Mouse (Mus musculus) limb, embryonic 15.5 days (tissue): ENCODE results near the gene Gm5414. TPM values are rescaled to one million over a fixed set of nuclear protein-coding genes. Genes with fewer than 3 reads are reported as not detected.

Source experiments
- microRNA-seq: library from miRNA; unstranded; fragments of <30 nt; microRNA quantifications from one replicate; pipeline ENCODE4, GENCODE M21; 2016
- polyA plus RNA-seq: library from polyadenylated mRNA; unstranded; fragments of >200 nt; fragmentation: Nextera tagmentation; extraction: Ambion mirVana; gene quantifications from 2 replicates; pipeline ENCODE4 v1.2.1, GENCODE M21; 2015

Gm5414 gene
- polyA plus RNA-seq, 1 experiment from 2014 or later, result not detected

Small RNA genes lying within 50 kb of the gene (microRNA-seq; reads per million reads assigned to microRNA genes)
- gene Gm44383 (not detected), gene Gm44479 (not detected)

Other genes with a start within 250 kb of the Gm5414 start
- 162 and 164 TPM in 2 replicates for gene Krt7, start 217.1 kb downstream of the Gm5414 start, polyA plus RNA-seq
- 3.0 and 3.6 TPM in 2 replicates for gene Krt87, start 189.4 kb downstream of the Gm5414 start, polyA plus RNA-seq
- gene Krt88, start 180.4 kb downstream of the Gm5414 start, polyA plus RNA-seq, result not detected in 2 replicates
- 0.35 and 1.3 TPM in 2 replicates for gene Krt81, start 164.4 kb downstream of the Gm5414 start, polyA plus RNA-seq
- 0.27 and 0.28 TPM in 2 replicates for gene Krt86, start 154.7 kb downstream of the Gm5414 start, polyA plus RNA-seq
- gene Krt83, start 136.7 kb downstream of the Gm5414 start, polyA plus RNA-seq, result 0.58 and 1.7 TPM in 2 replicates
- 4.4 and 6.7 TPM in 2 replicates for gene Gm49425, start 110.9 kb downstream of the Gm5414 start, polyA plus RNA-seq
- 54.7 and 75.1 TPM in 2 replicates for gene Krt84, start 95.4 kb downstream of the Gm5414 start, polyA plus RNA-seq
- not detected in 2 replicates for gene Krt82, start 77.5 kb downstream of the Gm5414 start, polyA plus RNA-seq
- 1.2 TPM in 2 replicates for gene Krt90, start 65.2 kb downstream of the Gm5414 start, polyA plus RNA-seq
- gene Krt75, start 54.3 kb downstream of the Gm5414 start, polyA plus RNA-seq, result 2.0 and 2.8 TPM in 2 replicates
- not detected in 2 replicates for gene Gm5478, start 19.2 kb upstream of the Gm5414 start, polyA plus RNA-seq
- 5.0 and 8.8 TPM in 2 replicates for gene Krt6b, start 52.1 kb upstream of the Gm5414 start, polyA plus RNA-seq
- gene Krt6a, start 66.1 kb upstream of the Gm5414 start, polyA plus RNA-seq, result 290 and 312 TPM in 2 replicates
- gene Krt5, start 84.7 kb upstream of the Gm5414 start, polyA plus RNA-seq, result 841 and 914 TPM in 2 replicates
- not detected in 2 replicates for gene Krt71, start 114.9 kb upstream of the Gm5414 start, polyA plus RNA-seq
- gene Krt72, start 158.3 kb upstream of the Gm5414 start, polyA plus RNA-seq, result 0.27 and 0.63 TPM in 2 replicates
- gene Krt73, start 174.2 kb upstream of the Gm5414 start, polyA plus RNA-seq, result 0.09 TPM in 1 of 2 replicates, not detected in the other
- 0.87 and 1.2 TPM in 2 replicates for gene Krt2, start 190.0 kb upstream of the Gm5414 start, polyA plus RNA-seq
- 1,050 and 1,170 TPM in 2 replicates for gene Krt1, start 222.6 kb upstream of the Gm5414 start, polyA plus RNA-seq
- gene Krt77, start 241.5 kb upstream of the Gm5414 start, polyA plus RNA-seq, result 151 and 157 TPM in 2 replicates